Mouse (Mus musculus) v-Abl transformed pro-B cells (cell line): Measurements from ENCODE around the gene Coro1c.

Source experiments
- in situ Hi-C, 2 experiments: fragments of 400-800 bp; cut with MboI; formaldehyde crosslinking; loops; one replicate each; pipeline ENCODE4 v1.15.1; 2025; ENCODE audit not compliant: unreplicated experiment in 2 of 2

Coro1c gene

GRCm38 (mm10) chr5:113889912-113890311 lies 18.6 kb downstream of the Coro1c start:
- in situ Hi-C loops, result no loop called here

- in situ Hi-C loops, result no loop called here
Observed at GRCm38 (mm10) chr5:113889181-113889906, 19.2 kb downstream of the Coro1c start.

GRCm38 (mm10) chr5:113888186-113888795 lies 20.3 kb downstream of the Coro1c start:
- in situ Hi-C loops, result no loop called here

GRCm38 (mm10) chr5:113887132-113887531 lies 21.4 kb downstream of the Coro1c start:
- in situ Hi-C loops, result no loop called here

- in situ Hi-C loops, result no loop called here
Observed at GRCm38 (mm10) chr5:113885623-113886022, 22.9 kb downstream of the Coro1c start.

- in situ Hi-C loops, result no loop called here
Observed at GRCm38 (mm10) chr5:113884750-113885149, 23.8 kb downstream of the Coro1c start.

- in situ Hi-C loops, result no loop called here
Observed at GRCm38 (mm10) chr5:113883384-113883771, 25.2 kb downstream of the Coro1c start.

- in situ Hi-C loops, result no loop called here
Observed at GRCm38 (mm10) chr5:113882566-113883383, 25.8 kb downstream of the Coro1c start.

GRCm38 (mm10) chr5:113881136-113881535 lies 27.4 kb downstream of the Coro1c start:
- in situ Hi-C loops, result no loop called here

GRCm38 (mm10) chr5:113878943-113879617 lies 29.5 kb downstream of the Coro1c start:
- in situ Hi-C loops, result no loop called here

GRCm38 (mm10) chr5:113877565-113877964 lies 31.0 kb downstream of the Coro1c start:
- in situ Hi-C loops, result no loop called here

GRCm38 (mm10) chr5:113876176-113876575 lies 32.4 kb downstream of the Coro1c start:
- in situ Hi-C loops, result no loop called here

- in situ Hi-C loops, result no loop called here
Observed at GRCm38 (mm10) chr5:113875625-113876024, 32.9 kb downstream of the Coro1c start.

- in situ Hi-C loops, result loop anchor here (25.0 kb wide), 2 partner anchors 438 to 1437 kb away; partner anchors contain the start of gene Gm6588 (in 1 of the 2)
Observed at GRCm38 (mm10) chr5:113874063-113875024, 34.2 kb downstream of the Coro1c start.

GRCm38 (mm10) chr5:113872936-113873912 lies 35.3 kb downstream of the Coro1c start:
- in situ Hi-C loops, result loop anchor here (25.0 kb wide), 2 partner anchors 439 to 1436 kb away; partner anchors contain the start of gene Gm6588 (in 1 of the 2)

GRCm38 (mm10) chr5:113871903-113872548 lies 36.5 kb downstream of the Coro1c start:
- in situ Hi-C loops, result loop anchor here (25.0 kb wide), 2 partner anchors 440 to 1435 kb away; partner anchors contain the start of gene Gm6588 (in 1 of the 2)

GRCm38 (mm10) chr5:113870393-113871040 lies 38.0 kb downstream of the Coro1c start:
- in situ Hi-C loops, result loop anchor here (25.0 kb wide), 2 partner anchors 442 to 1433 kb away; partner anchors contain the start of gene Gm6588 (in 1 of the 2)
